Mouse (Mus musculus): ENCODE measurements around the gene Cpa2.

Gene Cpa2

DNA sequence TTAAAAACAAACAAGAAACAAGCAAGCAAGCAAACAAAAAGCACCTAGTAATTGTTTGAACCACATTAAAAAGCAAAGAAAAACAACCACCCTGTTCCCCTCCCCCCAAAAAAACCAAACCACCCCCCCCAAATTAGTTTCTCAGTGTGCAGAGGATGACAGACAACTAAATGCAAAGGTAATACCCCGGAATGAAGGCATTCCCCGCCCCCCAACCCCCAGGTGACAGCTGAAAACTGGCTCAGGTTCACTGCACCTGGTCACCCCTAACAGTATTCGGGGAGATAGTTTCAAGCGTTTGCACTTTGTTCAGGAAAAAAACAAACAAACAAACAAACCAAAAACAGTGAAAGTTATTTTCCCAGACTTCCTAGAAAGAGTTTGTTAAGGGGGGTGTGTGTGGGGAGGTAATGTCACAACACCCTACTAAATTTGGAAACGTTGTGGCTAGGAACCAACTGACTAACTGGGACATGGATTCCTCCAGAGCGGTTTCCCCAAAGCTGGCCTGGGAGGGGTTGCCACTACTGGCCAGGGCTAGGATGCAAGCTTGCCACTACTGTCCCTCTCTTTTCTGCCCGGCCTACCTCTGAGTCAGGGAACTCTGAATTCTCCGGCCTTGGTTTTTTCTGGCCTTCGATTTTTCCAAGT lies 6.4 kb downstream of the Cpa2 start:
- DNase-seq (ENCODE audit: low spot score in 2 of 2) = no peak

DNA sequence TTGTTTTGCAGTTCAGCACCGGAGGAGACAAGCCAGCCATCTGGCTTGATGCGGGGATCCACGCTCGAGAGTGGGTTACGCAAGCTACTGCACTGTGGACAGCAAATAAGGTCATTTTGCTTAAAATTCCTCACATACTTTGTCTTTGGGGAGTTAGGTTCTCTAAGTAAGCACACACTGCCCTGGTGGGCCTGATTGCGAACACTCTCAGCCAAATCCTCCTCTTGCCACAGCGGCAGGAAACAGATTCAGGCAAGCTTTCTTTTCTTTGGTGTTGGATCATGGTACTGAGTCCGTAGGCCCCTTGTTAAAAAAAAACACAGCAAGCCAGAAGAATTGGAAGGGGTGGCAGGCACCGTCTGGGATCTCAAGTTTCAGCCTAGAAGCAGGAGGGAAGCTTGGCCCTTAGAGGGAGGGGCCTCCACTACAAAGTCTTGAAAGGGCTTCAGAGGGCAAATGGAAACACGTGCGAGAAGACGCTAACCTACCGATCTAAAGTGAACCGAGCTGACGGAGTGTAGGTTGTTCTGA lies 7.9 kb downstream of the Cpa2 start:
- DNase-seq (ENCODE audit: low spot score in 2 of 2) = no peak

DNA sequence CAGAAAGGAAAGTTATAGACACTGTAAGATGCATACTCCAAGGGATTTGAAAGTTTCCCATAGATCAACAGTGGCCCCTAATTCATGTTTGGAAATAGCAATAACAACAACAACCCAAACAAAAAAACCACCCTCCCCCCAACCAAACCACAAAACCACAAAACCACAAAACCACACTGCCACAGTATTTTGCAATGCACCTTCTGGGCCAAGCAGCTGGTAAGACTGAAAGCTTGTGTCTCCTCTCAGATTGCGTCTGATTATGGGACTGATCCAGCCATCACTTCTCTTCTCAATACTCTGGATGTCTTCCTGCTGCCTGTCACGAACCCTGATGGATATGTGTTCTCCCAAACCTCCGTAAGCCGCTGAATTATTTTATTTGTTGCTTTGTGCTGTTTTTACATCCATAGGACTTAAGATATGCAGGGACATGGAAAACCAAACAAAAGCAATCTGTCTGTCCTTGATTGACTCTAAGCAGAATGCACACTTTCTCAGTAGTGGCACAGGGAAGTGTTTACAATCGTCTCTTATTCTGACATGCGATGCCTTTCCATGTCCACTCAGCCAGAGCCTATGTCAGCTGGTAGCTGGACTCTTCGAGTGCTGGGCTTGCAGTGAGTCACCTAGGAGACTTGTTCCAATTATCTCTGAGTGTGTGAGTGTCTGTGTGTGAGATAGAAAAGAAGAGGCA lies 9.3 kb downstream of the Cpa2 start:
- no peak for DNase-seq (ENCODE audit: low spot score in 2 of 2)

DNA sequence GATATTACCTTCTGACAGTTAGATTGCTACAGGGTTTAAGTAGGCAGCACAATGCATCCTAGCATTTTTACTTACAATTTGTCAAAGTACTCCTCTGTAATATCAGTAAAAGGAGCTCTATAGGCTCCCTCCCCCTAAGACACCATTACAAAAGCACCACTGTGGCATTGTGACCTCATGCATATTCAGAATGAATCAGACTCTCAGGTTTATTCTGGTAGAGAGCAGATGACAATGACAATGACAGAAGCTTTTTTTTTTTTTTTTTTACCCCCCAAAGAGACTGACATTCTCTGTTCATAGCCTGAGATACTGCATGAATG lies 9.8 kb downstream of the Cpa2 start:
- no peak for DNase-seq (ENCODE audit: low spot score in 2 of 2)

DNA sequence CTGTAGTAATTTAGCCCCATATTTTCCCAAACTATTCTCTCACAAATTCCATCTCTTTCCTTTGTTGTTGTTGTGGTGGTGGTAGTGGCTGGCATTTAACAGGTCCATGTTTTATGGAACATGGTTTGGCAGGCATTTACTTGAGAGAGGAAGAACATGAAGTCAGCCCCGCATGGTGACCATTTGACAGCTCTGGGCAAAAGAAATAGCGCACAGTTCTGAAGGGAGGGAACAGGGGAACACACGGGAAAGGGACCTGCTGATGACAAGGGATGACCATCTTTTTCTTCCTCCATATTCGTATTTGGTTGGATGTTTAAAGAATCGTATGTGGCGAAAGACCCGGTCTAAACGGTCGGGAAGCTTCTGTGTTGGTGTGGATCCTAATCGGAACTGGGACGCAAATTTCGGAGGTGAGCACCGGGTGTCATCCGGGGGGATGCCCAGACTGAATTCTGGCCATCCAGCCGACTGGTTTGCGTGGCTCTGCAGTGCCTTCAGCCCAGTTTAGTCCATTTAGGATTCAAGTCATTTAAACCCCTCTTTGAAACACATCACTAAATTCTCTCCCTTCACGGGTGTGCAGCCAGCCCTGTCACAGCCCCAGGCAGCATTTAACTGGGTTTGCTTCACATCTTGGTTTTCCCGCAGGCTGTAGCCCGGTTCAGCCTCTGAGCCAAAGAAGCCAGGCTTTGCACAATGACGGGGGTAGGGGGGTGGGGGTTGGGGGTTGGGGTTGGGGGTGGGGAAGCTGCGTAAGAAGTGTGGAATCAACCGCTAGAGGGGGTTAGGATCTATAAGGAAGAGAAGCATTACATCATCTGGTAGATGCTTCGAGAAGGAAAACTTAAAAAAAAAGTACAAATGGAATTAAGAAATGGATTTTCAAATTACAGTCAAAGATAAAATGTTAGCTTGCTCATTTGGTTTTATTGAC lies 10.5 kb downstream of the Cpa2 start:
- peak in 1 of 2 experiments; percentile 58 for DNase-seq (ENCODE audit: low spot score in 2 of 2)

DNA sequence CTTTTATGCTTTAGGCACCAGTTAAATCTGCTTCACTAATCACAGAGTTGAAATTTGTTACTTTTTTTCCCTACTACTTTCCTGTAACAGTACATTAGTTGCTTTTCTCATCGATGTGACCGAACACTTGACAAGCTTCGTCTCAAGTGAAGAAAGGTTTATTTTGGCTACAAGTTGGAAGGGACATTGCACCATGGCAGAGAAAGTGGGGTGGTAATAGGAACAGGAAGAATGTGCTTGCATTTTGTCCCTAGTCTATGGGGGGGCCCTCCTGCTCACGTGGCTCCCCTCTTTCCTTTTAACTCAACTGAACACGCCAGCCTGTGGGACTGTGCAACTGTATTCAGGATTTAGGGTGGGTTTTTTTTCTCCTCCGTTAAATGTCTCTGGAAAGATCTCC lies 11.2 kb downstream of the Cpa2 start:
- no peak for DNase-seq (ENCODE audit: low spot score in 2 of 2)

DNA sequence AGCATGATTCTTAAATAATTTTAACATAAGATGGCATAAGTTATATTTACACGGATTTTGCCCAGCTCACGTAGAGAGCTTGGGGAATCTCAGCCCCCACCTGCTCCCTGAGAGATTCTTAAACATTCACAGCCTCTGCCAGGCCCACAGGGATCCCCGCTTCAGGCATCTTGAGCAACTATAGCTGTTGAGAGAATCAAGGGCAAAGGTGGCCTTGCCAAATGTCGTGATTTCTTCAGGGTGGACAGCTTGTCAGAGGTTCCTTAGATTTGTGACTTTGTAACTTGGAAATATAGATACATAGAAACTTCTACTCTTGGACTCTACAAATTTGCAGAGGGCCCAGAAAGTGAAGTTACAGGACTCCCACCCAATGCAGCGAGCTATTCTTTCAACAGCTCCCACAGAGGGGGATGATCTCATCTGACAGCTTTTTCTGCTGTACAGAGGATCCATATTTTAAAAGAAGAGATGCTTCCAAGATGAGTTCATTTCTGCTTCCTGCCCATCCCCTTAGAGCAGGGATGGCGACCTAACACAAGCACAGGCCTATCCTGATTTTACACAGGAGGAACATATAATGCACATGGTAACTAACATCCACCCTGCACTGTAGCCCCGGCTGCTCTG lies 12.1 kb downstream of the Cpa2 start:
- DNase-seq (ENCODE audit: low spot score in 2 of 2) = no peak

DNA sequence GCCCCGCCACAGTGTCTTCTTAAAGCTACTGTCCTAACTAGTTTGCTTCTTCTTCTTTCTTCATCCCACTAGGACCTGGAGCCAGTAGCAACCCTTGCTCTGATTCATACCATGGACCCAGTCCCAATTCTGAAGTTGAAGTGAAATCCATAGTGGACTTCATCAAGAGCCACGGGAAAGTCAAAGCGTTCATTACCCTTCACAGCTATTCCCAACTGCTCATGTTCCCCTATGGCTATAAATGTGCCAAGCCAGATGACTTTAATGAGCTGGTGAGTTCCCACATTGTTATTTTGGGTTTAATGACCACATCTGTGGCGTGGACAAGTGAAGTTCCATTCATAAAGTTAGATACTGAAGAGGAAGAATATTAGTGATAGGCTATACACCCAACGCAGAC lies 12.7 kb downstream of the Cpa2 start:
- DNase-seq (ENCODE audit: low spot score in 2 of 2) = no peak

DNA sequence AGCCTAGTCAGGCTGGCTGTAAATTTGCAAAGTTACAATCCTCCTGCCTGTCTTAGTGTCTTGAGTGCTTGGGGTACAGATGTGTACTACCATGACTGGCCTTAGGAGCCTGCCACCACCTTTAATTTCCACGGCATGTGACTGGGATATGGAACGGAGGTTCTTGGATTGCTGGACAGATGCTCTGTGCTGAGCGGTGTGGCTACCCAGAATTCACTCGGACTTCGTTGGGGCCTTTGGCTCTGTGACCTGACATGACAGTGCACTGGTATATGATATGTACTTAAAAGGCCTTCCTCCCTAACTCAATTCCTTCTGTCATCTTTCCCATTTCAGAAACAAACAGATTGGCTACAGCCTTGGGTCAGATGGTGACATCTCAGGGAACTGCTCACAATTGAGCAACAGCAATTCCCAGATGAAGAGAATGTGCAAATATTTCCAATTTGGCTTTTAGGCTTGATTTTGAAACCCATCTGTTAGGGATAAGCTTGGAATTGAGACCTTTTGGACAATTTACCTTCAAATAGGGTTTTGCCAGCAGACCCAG lies 13.3 kb downstream of the Cpa2 start:
- no peak for DNase-seq (ENCODE audit: low spot score in 2 of 2)

DNA sequence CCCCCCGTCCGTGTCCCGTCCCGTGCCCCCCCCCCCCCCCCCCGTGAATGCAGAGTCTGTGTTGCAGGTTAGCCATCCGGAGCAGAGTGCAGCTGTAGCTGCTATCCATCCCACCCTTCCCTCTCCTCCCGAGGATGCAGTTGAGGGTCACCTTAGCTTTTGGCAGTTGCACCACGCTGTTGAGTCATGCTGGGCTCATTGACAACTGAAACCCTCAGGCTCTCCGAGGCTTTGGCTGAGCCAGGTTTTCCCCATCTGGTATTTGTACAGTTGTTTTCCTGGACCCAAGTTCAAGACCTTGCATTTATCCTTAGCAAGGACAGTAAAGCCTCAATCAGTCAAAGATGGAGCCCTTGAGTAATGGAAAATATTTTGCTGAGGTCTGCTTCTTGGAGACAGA lies 14.7 kb downstream of the Cpa2 start:
- no peak for DNase-seq (ENCODE audit: low spot score in 2 of 2)

DNA sequence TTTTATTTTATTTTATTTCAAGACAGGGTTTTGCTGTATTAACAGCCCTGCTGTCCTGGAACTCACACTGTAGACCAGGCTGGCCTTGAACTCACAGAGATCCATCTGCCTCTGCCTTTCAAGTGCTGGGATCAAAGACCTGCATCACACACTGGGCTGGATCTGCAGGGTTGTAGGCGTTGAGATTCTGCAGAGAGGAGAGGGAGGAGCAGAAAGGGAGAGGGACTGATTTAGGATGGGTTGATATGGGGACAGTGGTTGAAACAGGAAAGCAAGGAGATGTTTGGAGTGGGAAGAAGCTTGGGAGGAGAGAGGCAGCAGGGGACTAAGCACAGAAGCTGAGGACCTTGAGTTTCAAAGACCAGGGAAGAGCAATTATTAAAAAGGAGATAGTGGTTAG lies 18.3 kb downstream of the Cpa2 start:
- no peak for DNase-seq (ENCODE audit: low spot score in 2 of 2)

DNA sequence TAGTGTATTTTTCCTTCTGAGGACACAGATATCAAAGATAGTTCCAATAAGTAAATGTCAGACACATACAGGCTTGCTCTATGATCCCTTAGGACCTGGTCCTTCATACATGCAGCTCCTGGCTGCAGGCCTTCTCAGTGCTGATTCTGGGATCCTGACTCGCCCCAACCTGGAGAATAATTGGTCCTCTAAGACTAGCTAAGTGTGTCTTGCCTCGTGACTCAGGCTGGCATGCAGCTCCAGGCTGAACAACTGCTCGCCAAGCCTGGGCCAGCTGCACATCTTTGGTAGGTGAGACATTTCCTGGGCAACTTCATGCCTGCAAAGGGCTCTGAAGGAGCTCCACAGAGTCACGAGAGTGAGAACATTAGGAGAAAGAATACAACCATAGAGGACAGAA lies 20.8 kb downstream of the Cpa2 start:
- DNase-seq (ENCODE audit: low spot score in 2 of 2) = no peak

DNA sequence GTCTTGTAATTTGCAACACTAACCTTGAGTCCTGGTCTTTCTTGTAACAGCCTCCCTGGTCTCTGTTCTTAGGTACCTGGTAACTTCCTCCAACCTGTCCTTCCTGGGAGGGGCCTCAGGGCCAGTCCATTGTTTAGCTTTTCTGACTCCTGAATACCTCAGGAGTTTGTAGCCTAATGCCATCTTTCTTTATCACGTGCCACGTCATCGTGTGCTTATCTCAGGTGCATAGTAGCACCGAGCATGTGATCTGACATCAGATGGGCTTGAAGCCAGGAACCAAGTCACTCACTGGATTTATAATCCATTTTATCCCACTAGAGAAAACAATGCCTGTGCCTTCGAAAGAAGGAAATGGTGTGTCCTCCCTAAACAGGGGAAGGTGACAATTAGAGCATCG lies 22.2 kb downstream of the Cpa2 start:
- DNase-seq (ENCODE audit: low spot score in 2 of 2) = no peak

DNA sequence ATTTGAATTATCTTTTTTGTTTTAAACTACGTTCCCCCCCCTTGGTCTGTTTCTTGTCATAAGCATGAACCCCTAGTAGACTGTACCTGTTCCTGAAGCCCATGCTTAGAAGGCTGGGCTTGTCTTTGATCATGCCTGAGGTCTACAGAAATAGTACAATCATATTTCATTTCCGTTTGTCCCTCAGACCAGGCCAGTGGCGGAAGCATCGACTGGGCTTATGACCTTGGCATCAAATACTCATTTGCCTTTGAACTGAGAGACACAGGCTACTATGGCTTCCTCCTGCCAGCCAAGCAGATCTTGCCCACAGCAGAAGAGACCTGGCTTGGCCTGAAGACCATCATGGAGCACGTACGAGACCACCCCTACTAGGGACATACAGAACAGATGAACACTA lies 22.7 kb downstream of the Cpa2 start:
- no peak for DNase-seq (ENCODE audit: low spot score in 2 of 2)

DNA sequence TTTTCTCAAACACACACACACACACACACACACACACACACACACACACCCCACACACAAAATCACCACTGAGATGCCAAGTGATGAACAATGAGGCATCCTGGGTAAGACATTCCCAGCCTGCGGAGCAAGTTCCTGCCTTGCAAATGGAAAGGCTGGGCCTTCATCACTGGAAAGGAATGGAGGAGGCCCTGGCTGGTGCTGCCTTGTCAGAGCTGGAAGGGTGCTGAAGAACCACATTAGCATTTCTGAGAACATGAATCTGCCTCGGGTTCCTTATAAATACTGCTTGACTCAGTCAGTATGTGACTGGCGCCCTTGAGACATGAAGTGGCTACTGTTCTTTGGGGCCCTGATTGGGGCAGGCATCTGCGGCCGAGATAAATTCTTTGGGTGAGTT lies 26.7 kb downstream of the Cpa2 start, which contains the start of gene Cpa4:
TSS of gene Cpa4 (plus strand) at position 301 of the 400 bp plus-strand sequence.
- DNase-seq (ENCODE audit: low spot score in 2 of 2) = no peak

DNA sequence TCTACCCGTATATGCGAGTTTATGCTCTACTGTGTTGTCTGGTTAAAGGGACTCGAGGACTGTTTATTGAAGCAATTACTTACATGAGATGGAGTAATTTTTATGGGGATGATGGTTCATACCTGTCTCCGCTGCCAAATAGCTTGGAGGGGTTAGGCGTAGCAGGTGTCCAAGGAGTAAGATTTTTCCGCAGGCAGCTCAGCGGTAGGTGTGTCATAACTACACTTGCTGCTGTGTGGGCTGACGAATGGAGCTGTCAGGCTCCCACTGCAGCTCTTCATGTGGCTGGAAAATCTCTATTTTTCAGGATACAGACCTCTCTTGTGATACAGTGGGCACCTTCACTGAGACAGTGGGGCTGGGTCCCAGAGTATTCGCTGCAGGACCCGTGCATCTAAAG lies 27.9 kb downstream of the Cpa2 start:
- no peak for DNase-seq (ENCODE audit: low spot score in 2 of 2)

DNA sequence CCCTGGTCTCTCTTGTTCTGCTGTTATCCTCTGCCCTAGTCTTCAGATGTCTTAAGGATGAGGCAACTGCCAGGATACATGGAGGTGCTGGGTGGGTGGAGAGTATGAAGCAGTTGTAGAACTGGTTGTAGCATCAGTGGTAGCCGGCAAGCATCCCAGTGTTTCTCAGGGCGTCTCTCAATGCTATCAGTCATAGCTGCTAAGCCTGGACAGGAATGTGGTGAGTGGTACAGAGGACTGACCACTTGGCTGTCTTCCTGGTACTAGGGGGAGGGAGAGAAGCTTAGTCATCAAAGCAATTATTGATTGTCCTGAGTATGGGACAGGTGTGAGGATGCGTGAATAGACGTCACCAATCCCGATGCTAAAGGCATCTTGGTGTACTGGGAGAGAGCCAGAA lies 28.6 kb downstream of the Cpa2 start:
- no peak for DNase-seq (ENCODE audit: low spot score in 2 of 2)

DNA sequence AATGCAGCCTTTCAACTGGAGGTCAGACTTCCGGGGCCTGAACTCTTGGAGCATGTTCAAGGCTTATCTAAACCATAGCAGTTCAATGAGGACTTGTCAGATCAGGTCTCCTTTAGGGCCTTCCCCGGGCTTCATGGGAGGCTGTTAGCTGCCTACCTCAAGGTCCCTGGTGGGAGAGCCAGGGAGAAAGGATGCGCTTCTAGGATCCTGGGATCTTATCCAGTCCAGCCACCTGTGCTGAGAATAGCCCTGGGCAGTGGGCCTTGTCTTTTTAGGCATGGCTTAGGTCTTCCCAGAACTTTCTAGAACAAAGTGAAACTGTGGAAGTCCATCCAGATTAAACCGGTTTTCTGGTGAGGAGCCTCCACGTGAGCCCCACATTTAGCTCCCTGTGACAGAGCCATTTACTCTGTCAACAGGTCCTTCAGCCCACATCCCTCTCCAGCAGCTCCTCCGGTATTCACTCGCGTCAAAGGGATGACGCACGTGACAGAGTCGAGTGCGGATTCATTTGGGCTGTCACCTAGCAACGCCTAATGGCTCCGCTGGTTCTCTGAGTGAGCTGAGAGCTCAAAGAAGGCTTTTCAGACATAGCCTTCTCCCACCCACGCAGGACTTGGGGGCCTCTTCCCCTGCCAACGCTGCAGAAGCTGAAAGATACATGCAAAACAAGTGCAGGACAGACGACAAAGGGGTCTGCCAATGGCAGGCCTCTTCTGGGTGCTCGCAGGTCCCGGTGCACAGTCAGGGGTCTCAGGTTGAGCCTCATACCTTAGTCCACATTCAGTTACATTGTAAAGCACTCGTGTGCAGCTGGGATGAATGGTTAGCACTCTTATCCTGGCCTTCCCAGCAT lies 31.3 kb downstream of the Cpa2 start:
- DNase-seq (ENCODE audit: low spot score in 2 of 2) = peak in 1 of 2 experiments; percentile 32

DNA sequence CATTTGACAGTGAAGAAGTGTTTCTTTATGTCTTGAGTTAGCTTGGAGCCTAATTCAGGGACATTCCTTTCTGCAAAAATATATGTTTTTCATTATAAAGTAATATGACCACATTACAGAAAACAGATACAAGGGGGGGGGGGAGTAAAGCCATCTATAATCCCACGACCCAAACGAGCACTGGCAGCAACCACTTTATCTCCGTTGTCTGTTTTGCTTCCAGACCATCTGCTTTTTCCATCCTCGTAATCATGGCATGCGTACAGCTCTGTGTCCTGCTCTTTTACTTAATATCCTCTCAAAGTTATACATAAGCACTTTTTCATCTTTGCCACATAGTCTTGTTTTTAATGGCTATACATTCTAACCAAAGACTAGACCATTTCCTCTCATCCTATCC lies 32.0 kb downstream of the Cpa2 start:
- no peak for DNase-seq (ENCODE audit: low spot score in 2 of 2)

DNA sequence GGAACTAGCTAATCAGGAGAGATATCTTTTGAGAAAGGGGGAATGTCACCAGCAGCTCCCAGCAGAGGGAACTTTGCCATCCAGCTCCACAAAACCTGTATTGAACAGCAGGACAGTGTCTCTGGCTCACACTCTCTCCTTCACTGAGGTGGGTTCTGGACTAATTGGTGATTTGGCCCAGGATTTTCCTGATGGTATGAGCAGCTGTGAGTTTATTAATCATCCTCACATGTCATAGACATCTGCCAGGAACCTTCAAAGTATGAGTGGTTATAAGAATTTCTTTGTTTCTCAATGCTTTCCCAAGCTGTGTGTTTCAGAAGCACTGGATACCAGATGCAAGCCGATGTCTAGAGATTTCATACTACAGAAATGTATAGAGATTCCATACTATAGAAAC lies 33.6 kb downstream of the Cpa2 start:
- no peak for DNase-seq (ENCODE audit: low spot score in 2 of 2)
